Mouse (Mus musculus) ES-Bruce4 (cell line): Measurements from ENCODE around the gene Mgst3. TPM values are rescaled to one million over a fixed set of nuclear protein-coding genes. Genes with fewer than 3 reads are reported as not detected.

Source experiments
- H3K27ac ChIP-seq: 2 replicates; pipeline ENCODE4 v1.5.1; 2012; ENCODE audit warnings: low read length, inconsistent platforms; ENCODE audit not compliant: insufficient read depth
- H3K27me3 ChIP-seq: 2 replicates; pipeline ENCODE4 v1.6.1; 2012; ENCODE audit warnings: mild to moderate bottlenecking, low read length, inconsistent platforms; ENCODE audit not compliant: control insufficient read depth, poor library complexity, insufficient read depth, severe bottlenecking
- H3K36me3 ChIP-seq: 2 replicates; pipeline ENCODE4 v1.6.1; 2012; ENCODE audit warnings: inconsistent platforms, mild to moderate bottlenecking, low read length, moderate library complexity; ENCODE audit not compliant: control insufficient read depth, poor library complexity, insufficient read depth, severe bottlenecking
- H3K4me1 ChIP-seq: one replicate; pipeline ENCODE4 v1.8.1; 2011; ENCODE audit warnings: low read length; ENCODE audit not compliant: control insufficient read depth, insufficient read depth
- H3K4me3 ChIP-seq: 2 replicates; pipeline ENCODE4 v1.5.1; 2011; ENCODE audit warnings: low read depth, mild to moderate bottlenecking, low read length
- H3K9ac ChIP-seq: 2 replicates; pipeline ENCODE4 v1.6.1; 2012; ENCODE audit warnings: low read depth, mild to moderate bottlenecking, inconsistent platforms; ENCODE audit not compliant: poor library complexity, severe bottlenecking
- H3K9me3 ChIP-seq: replicated peaks from 2 replicates; pipeline ENCODE4 v1.6.1; 2012; ENCODE audit warnings: mild to moderate bottlenecking, low read length, inconsistent platforms; ENCODE audit not compliant: control insufficient read depth, poor library complexity, insufficient read depth, severe bottlenecking
- CTCF ChIP-seq: IDR thresholded peaks from one replicate; pipeline ENCODE4 v1.8.1; 2011; ENCODE audit warnings: low read depth, low read length
- EP300 ChIP-seq: IDR thresholded peaks from 2 replicates; pipeline ENCODE4 v1.6.1; 2011; ENCODE audit warnings: low read depth, low read length; ENCODE audit not compliant: insufficient read depth
- POLR2A ChIP-seq: IDR thresholded peaks from one replicate; pipeline ENCODE4 v1.8.1; 2011; ENCODE audit warnings: low read length; ENCODE audit not compliant: insufficient read depth
- polyA plus RNA-seq: library from polyadenylated mRNA; stranded (reverse); fragments of >200 nt; gene quantifications from 2 replicates; pipeline ENCODE4 v1.2.4, GENCODE M21; 2011; ENCODE audit warnings: low read depth; ENCODE audit not compliant: missing spikeins, insufficient read depth, insufficient read length

The Mgst3 gene
- polyA plus RNA-seq, 1 experiment = 23.4 TPM

- Histone ChIP-seq H3K9me3 (no peaks in the 10 kb centered on the region), H3K27me3 (no peaks in the 10 kb centered on the region), H3K36me3 (no peaks in the 10 kb centered on the region), H3K27ac (no peak overlapping the region), H3K9ac (no peak overlapping the region), H3K4me3 (no peak overlapping the region), H3K4me1 (peaks cover 2% of the 10 kb centered on the region)
- TF ChIP-seq POLR2A (no peak), EP300 (no peak), CTCF (no peak)
These were observed 12.3 kb downstream of the Mgst3 start for GRCm38 (mm10) chr1:167381050-167382015.

DNA sequence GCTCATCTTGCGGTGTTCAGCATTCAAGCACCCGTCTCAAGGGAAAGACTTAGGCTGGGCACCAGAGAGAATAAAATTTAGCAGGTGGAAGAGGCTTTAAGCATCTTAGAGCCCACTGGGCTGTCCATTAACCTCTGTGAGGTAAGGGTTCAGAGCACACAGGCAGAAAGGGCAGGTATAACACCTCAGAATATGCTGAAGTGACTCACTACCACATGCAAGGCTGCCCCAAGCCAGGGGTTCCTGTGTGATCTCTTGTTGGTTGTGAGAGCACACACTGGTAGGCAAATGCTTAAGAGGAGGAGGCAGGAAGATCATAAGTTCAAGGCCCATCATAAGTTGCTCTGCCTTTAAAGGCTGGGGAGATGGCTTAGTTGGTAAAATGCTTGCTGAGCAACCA, 13.4 kb downstream of the Mgst3 start:
- no peaks in the 10 kb centered on the region for H3K27me3 ChIP-seq
- no peaks in the 10 kb centered on the region for H3K9me3 ChIP-seq
- H3K4me3 ChIP-seq = no peak overlapping the region
- peaks cover 2% of the 10 kb centered on the region for H3K4me1 ChIP-seq
- no peak overlapping the region for H3K9ac ChIP-seq
- no peak overlapping the region for H3K27ac ChIP-seq
- TF ChIP-seq CTCF = no peak
- no peak for TF ChIP-seq POLR2A
- no peak for TF ChIP-seq EP300
- H3K36me3 ChIP-seq = no peaks in the 10 kb centered on the region

DNA sequence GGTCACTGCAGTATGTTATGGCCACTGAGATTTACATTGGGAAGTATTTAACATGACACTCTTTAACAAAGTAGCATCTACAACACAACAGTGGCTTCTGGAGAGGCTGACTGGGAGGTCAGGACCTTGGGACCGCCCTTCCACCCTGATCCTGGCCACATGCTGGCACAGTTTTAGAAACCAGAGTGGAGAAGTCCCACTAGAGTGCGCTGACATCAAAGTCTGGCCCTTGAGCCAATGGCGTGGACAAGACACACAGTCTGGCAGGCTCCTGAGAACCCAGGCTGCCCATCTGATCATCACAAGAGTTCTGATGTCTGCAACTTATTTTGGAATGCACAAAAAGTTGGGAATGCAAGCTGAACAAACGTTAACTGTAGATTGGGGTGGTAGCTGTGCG, 13.9 kb downstream of the Mgst3 start:
- no peak overlapping the region for H3K27ac ChIP-seq
- TF ChIP-seq EP300 (no peak), POLR2A (no peak)
- H3K4me3 ChIP-seq = no peak overlapping the region
- H3K9ac ChIP-seq = no peak overlapping the region
- peaks cover 2% of the 10 kb centered on the region for H3K4me1 ChIP-seq
- no peaks in the 10 kb centered on the region for H3K36me3 ChIP-seq
- no peaks in the 10 kb centered on the region for H3K27me3 ChIP-seq
- H3K9me3 ChIP-seq = no peaks in the 10 kb centered on the region

DNA sequence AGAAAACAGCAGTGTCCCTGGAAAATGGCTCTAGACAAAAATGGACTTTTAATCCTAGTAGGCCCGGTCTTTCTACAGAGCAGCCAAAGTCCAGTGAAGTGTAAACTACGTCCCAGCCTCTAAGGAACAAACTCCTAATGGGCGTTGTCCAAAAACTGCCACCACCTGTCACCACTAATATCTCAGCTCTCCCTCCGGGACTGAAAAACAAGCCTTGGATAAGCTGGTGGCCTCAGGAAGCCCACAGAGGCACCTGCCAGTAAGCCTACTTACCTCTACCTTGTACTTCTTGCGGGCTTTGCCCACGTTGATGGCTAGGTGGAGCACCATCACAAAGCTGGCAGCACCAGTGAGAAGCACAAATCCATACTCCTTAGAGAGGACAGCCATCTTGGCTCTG, 15.6 kb downstream of the Mgst3 start:
- no peak overlapping the region for H3K4me3 ChIP-seq
- H3K27me3 ChIP-seq = no peaks in the 10 kb centered on the region
- no peak overlapping the region for H3K9ac ChIP-seq
- TF ChIP-seq EP300 = no peak
- TF ChIP-seq POLR2A = no peak
- no peak for TF ChIP-seq CTCF
- no peaks in the 10 kb centered on the region for H3K9me3 ChIP-seq
- no peaks in the 10 kb centered on the region for H3K36me3 ChIP-seq
- H3K4me1 ChIP-seq = no peaks in the 10 kb centered on the region
- H3K27ac ChIP-seq = no peak overlapping the region

DNA sequence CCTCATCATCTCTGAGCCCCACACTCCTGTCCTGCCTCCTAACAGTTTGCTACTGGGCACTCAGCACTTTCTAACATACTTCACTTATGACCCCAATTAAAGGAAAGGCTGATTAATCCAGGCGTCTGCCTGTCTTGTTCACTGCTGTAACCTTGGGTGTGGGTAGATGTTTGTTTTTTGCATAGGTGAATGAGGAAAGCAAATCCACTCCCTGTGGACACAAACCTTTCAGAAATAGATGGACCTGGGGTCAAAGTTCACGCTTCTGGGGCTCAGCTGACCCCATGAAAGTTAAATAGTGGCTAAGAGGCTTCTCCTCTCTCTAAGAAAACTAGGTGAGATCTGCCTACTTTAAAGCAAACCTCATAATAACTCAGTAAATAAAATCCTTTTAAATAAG, 18.7 kb downstream of the Mgst3 start:
- Histone ChIP-seq H3K27me3 (no peaks in the 10 kb centered on the region), H3K9me3 (no peaks in the 10 kb centered on the region), H3K9ac (no peak overlapping the region), H3K4me1 (no peaks in the 10 kb centered on the region), H3K27ac (no peak overlapping the region), H3K36me3 (no peaks in the 10 kb centered on the region), H3K4me3 (no peak overlapping the region)
- TF ChIP-seq CTCF = no peak
- no peak for TF ChIP-seq EP300
- TF ChIP-seq POLR2A = no peak

DNA sequence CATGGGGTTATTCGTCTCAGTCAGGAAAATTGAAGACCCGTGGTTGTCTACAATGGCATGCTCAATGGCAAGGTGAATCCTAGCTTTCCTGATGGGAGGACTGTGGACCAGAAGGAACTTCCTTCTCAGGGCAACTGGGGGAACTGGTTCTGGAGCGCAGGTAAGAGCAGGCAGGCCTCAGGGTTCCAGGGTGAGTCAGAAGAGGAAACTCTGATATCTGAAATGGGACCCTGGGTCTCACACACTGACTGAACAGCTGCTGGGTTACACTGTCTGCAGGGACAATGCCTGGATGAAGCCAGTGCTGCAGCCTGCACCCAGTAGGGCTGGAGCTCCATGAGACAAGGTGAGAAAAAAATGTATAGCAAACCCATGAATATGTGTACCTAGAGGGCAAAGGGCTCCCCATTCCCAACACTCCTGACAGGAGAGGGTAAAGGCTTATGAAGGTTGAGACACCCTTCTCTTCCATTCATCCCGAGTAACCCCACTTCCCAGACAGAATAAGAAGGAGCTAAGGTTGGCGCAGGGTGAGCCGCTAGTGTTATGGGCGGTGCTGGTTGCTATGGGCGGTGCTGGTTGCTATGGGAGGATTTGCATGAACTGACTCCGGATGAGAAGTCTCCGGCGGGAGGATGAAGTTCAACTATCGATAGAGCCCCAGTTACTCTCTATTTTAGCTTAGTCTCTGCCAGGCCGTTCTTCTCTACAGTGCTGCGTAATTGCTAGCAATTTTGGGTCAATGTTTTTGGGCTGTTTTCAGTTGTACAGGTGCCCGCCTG, 19.4 kb downstream of the Mgst3 start:
- H3K27ac ChIP-seq = no peak overlapping the region
- TF ChIP-seq POLR2A (no peak), CTCF (no peak), EP300 (no peak)
- no peaks in the 10 kb centered on the region for H3K4me1 ChIP-seq
- no peak overlapping the region for H3K9ac ChIP-seq
- H3K4me3 ChIP-seq = no peak overlapping the region
- H3K27me3 ChIP-seq = no peaks in the 10 kb centered on the region
- no peaks in the 10 kb centered on the region for H3K36me3 ChIP-seq
- no peaks in the 10 kb centered on the region for H3K9me3 ChIP-seq
